Mouse (Mus musculus) MEL (cell line): Measurements from ENCODE around the gene Auts2. TPM values are rescaled to one million over a fixed set of nuclear protein-coding genes. Genes with fewer than 3 reads are reported as not detected.

ENCODE experiments used
- DNase-seq: peaks from one replicate; pipeline ENCODE4 v3.0.0; 2011; ENCODE audit warnings: low read depth, low spot score
- H3K27ac ChIP-seq: 2 replicates; pipeline ENCODE4 v1.5.1; 2012; ENCODE audit warnings: low read depth, mild to moderate bottlenecking, control low read depth, low read length, moderate library complexity; ENCODE audit not compliant: control insufficient read depth
- H3K27me3 ChIP-seq, 2 experiments: fragments of 150-350 bp in 1 of 2; sonication (generic) in 1 of 2; 2 replicates each; pipeline ENCODE4 v1.6.1; 2012; ENCODE audit warnings: low read length in 2 of 2, mild to moderate bottlenecking in 2 of 2, improper control_type of control experiment in 1 of 2, moderate library complexity in 1 of 2; ENCODE audit not compliant: insufficient read depth in 2 of 2, control insufficient read depth in 1 of 2
- H3K36me3 ChIP-seq, 2 experiments: 2 replicates each; pipeline ENCODE4 v1.6.1; 2012 to 2014; ENCODE audit warnings: low read length in 2 of 2, improper control_type of control experiment in 1 of 2, inconsistent platforms in 1 of 2, mild to moderate bottlenecking in 1 of 2; ENCODE audit not compliant: insufficient read depth in 2 of 2, control insufficient read depth in 1 of 2
- H3K4me1 ChIP-seq, 2 experiments: fragments of 150-350 bp in 1 of 2; sonication (generic) in 1 of 2; 2 replicates each; pipeline ENCODE4 v1.6.1; 2012; ENCODE audit warnings: low read length in 2 of 2, improper control_type of control experiment in 1 of 2, mild to moderate bottlenecking in 1 of 2; ENCODE audit not compliant: insufficient read depth in 2 of 2, control insufficient read depth in 1 of 2
- H3K4me3 ChIP-seq, 2 experiments: fragments of 150-350 bp in 1 of 2; sonication (generic) in 1 of 2; 2 replicates each; pipeline ENCODE4 v1.5.1; 2012; ENCODE audit warnings: low read depth in 2 of 2, low read length in 2 of 2, mild to moderate bottlenecking in 2 of 2, moderate library complexity in 2 of 2, control low read depth in 1 of 2, improper control_type of control experiment in 1 of 2; ENCODE audit not compliant: control insufficient read depth in 1 of 2, insufficient read depth in 1 of 2
- H3K79me2 ChIP-seq: 2 replicates; pipeline ENCODE4 v1.6.1; 2012; ENCODE audit warnings: mild to moderate bottlenecking, low read length, moderate library complexity; ENCODE audit not compliant: control insufficient read depth, poor library complexity, insufficient read depth
- H3K9ac ChIP-seq: 2 replicates; pipeline ENCODE4 v1.6.1; 2012; ENCODE audit warnings: low read depth, mild to moderate bottlenecking, control low read depth, low read length, moderate library complexity; ENCODE audit not compliant: control insufficient read depth, poor library complexity, severe bottlenecking
- H3K9me3 ChIP-seq: fragments of 150-350 bp; sonication (generic); replicated peaks from 2 replicates; pipeline ENCODE4 v1.6.1; 2012; ENCODE audit warnings: mild to moderate bottlenecking, low read length, improper control_type of control experiment, moderate library complexity; ENCODE audit not compliant: insufficient read depth
- CHD1 ChIP-seq: IDR thresholded peaks from 2 replicates; pipeline ENCODE4 v1.6.1; 2012; ENCODE audit warnings: low read depth, mild to moderate bottlenecking, inconsistent platforms, low read length, improper control_type of control experiment
- E2F4 ChIP-seq: IDR thresholded peaks from 2 replicates; pipeline ENCODE4 v1.6.1; 2011; ENCODE audit warnings: low read depth, low read length, improper control_type of control experiment, borderline replicate concordance
- ELF1 ChIP-seq: IDR thresholded peaks from 2 replicates; pipeline ENCODE4 v1.6.1; 2014; ENCODE audit warnings: low read depth, mild to moderate bottlenecking, inconsistent platforms, low read length, improper control_type of control experiment, moderate library complexity
- EP300 ChIP-seq, 2 experiments: IDR thresholded peaks; 2 replicates each; pipeline ENCODE4 v1.6.1; 2011; ENCODE audit warnings: improper control_type of control experiment in 2 of 2, low read length in 2 of 2, low read depth in 1 of 2, mild to moderate bottlenecking in 1 of 2
- ETS1 ChIP-seq: IDR thresholded peaks from 2 replicates; pipeline ENCODE4 v1.6.1; 2012; ENCODE audit warnings: low read depth, mild to moderate bottlenecking, inconsistent platforms, low read length, improper control_type of control experiment, moderate library complexity
- GATA1 ChIP-seq: IDR thresholded peaks from 2 replicates; pipeline ENCODE4 v1.6.1; 2011; ENCODE audit warnings: low read depth, low read length, improper control_type of control experiment
- JUND ChIP-seq: IDR thresholded peaks from 2 replicates; pipeline ENCODE4 v1.6.1; 2011; ENCODE audit warnings: low read depth, mild to moderate bottlenecking, improper control_type of control experiment, low read length
- KAT2A ChIP-seq: conservative IDR thresholded peaks from 2 replicates; pipeline ENCODE4 v1.6.1; 2012; ENCODE audit warnings: low read depth, low read length, improper control_type of control experiment, inconsistent platforms
- MEF2A ChIP-seq: IDR thresholded peaks from 2 replicates; pipeline ENCODE4 v1.6.1; 2014; ENCODE audit warnings: low read depth, mild to moderate bottlenecking, inconsistent platforms, low read length, improper control_type of control experiment; ENCODE audit not compliant: poor library complexity, insufficient replicate concordance, severe bottlenecking; ENCODE audit errors: extremely low read depth
- NELFE ChIP-seq: IDR thresholded peaks from 2 replicates; pipeline ENCODE4 v1.6.1; 2011; ENCODE audit warnings: low read depth, low read length, improper control_type of control experiment
- NRF1 ChIP-seq: IDR thresholded peaks from 2 replicates; pipeline ENCODE4 v1.6.1; 2014; ENCODE audit warnings: low read depth, mild to moderate bottlenecking, inconsistent platforms, low read length, improper control_type of control experiment, moderate library complexity; ENCODE audit not compliant: poor library complexity, insufficient read depth, severe bottlenecking
- POLR2A ChIP-seq, 2 experiments: IDR thresholded peaks; 2 replicates each; pipeline ENCODE4 v1.6.1; 2011 to 2012; ENCODE audit warnings: low read length in 2 of 2, mild to moderate bottlenecking in 2 of 2, control low read depth in 1 of 2, improper control_type of control experiment in 1 of 2, low read depth in 1 of 2, moderate library complexity in 1 of 2; ENCODE audit not compliant: control insufficient read depth in 1 of 2, insufficient read depth in 1 of 2, poor library complexity in 1 of 2
- POLR2AphosphoS2 ChIP-seq: IDR thresholded peaks from 2 replicates; pipeline ENCODE4 v1.6.1; 2011; ENCODE audit warnings: low read length, improper control_type of control experiment
- POLR2AphosphoS5 ChIP-seq: IDR thresholded peaks from 2 replicates; pipeline ENCODE4 v1.6.1; 2012; ENCODE audit warnings: low read depth, borderline replicate concordance, mild to moderate bottlenecking, inconsistent platforms, low read length, moderate library complexity, mixed read lengths
- RCOR1 ChIP-seq: IDR thresholded peaks from 2 replicates; pipeline ENCODE4 v1.6.1; 2012; ENCODE audit warnings: low read depth, mild to moderate bottlenecking, inconsistent platforms, low read length, improper control_type of control experiment
- SIN3A ChIP-seq: IDR thresholded peaks from 2 replicates; pipeline ENCODE4 v1.6.1; 2012; ENCODE audit warnings: low read length, improper control_type of control experiment, inconsistent platforms
- TAL1 ChIP-seq: IDR thresholded peaks from 2 replicates; pipeline ENCODE4 v1.6.1; 2012; ENCODE audit warnings: mild to moderate bottlenecking, inconsistent platforms, low read length, moderate library complexity, mixed read lengths
- USF1 ChIP-seq: IDR thresholded peaks from 2 replicates; pipeline ENCODE4 v1.6.1; 2014; ENCODE audit warnings: low read depth, mild to moderate bottlenecking, inconsistent platforms, low read length, improper control_type of control experiment, moderate library complexity
- ZKSCAN1 ChIP-seq: IDR thresholded peaks from 2 replicates; pipeline ENCODE4 v1.6.1; 2012; ENCODE audit warnings: low read depth, mild to moderate bottlenecking, inconsistent platforms, low read length, improper control_type of control experiment, moderate library complexity
- ZMIZ1 ChIP-seq: IDR thresholded peaks from 2 replicates; pipeline ENCODE4 v1.6.1; 2012; ENCODE audit warnings: low read depth, mild to moderate bottlenecking, inconsistent platforms, low read length, improper control_type of control experiment, moderate library complexity
- ZNF384 ChIP-seq: IDR thresholded peaks from 2 replicates; pipeline ENCODE4 v1.6.1; 2012; ENCODE audit warnings: low read depth, mild to moderate bottlenecking, inconsistent platforms, low read length, improper control_type of control experiment
- polyA plus RNA-seq, 2 experiments: library from polyadenylated mRNA; stranded (reverse) in 1 of 2; unstranded in 1 of 2; fragments of >175 nt in 1 of 2; fragments of >200 nt in 1 of 2; gene quantifications; 2 replicates each; pipeline versions ENCODE4 v1.2.1 to v1.2.4; 2012; ENCODE audit warnings: low replicate concordance in 2 of 2, low read depth in 1 of 2; ENCODE audit not compliant: insufficient read length in 2 of 2, insufficient read depth in 1 of 2, missing spikeins in 1 of 2
- total RNA-seq: library from RNA; depleted of rRNA; stranded (reverse); fragments of 300-350 nt; gene quantifications from 2 replicates; pipeline ENCODE4 v1.2.3, GENCODE M21; 2012

Gene Auts2
- total and polyA plus RNA-seq, 3 experiments: not detected

DNA sequence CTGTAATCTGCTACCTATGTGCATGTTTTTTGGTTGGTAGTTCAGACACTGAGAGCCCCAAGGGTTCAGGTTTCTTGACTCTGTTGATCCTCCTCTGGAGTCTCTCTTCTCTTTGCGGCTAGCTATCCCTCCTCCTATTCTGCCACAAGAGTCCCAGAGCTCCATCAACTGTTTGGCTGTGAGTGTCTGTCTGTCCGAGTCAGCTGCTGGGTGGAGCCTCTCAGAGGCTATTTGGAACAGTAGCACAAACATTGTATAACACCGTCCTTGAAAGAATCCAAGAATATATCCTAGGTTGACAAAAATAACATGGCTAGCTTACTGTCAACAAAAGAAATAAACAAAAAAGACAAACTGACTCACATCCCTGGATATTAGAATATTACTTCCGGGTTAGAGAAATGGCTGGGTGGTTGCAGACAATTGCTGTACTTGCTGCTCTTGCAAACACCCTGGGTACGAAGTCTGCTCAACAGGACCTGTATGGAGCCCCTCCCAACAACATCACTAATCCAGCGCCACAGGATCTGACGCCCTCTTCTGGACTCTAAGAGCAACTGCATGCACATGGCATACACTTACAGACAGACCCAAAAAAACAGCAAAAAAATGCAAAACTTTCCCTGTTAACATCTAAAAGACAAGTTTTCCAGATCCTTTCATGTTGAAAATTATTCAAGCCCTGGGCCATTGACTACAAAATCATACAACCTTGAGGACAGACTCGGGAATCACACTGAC, 428.4 kb downstream of the Auts2 start:
- no peak for TF ChIP-seq GATA1
- no peak for TF ChIP-seq POLR2AphosphoS2
- TF ChIP-seq USF1: no peak
- no peak for TF ChIP-seq RCOR1
- TF ChIP-seq TAL1: no peak
- no peak for TF ChIP-seq JUND
- no peak for TF ChIP-seq KAT2A
- no peak for TF ChIP-seq ETS1
- TF ChIP-seq ELF1: no peak
- TF ChIP-seq EP300 (IDR thresholded peaks at IDR 0.05; ENCODE audit: low read depth in 1 of 2, low read length in 2 of 2): no peak
- TF ChIP-seq NELFE: no peak
- TF ChIP-seq POLR2AphosphoS5: no peak
- TF ChIP-seq ZKSCAN1: no peak
- TF ChIP-seq ZNF384: no peak
- TF ChIP-seq SIN3A: no peak
- Histone ChIP-seq H3K36me3 (no peaks in the 10 kb centered on the region), H3K27me3 (no peaks in the 10 kb centered on the region), H3K79me2 (no peaks in the 10 kb centered on the region), H3K27ac (no peak overlapping the region), H3K4me1 (no peaks in the 10 kb centered on the region), H3K9ac (no peak overlapping the region), H3K4me3 (no peak overlapping the region), H3K9me3 (no peaks in the 10 kb centered on the region)
- DNase-seq: no peak

DNA sequence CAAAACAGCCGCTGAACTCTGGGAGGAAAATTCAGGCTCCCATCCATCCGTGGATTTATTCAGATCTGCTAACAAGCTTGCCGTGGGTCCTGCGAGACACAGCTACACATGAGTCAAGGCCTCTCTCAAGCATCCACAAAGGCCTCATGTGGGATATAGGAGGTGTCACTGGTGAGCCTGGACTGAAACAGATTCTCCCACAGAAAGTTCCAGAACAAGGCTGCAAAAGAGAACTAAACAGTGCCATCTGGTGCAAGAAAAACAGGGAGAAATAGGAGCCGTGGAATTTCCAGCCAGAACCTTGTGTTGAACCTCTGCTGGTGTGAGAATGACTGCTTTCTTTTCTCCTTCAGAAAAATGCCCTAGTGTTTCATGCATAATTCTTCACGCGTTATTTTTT, 429.7 kb downstream of the Auts2 start:
- Histone ChIP-seq H3K9me3 (no peaks in the 10 kb centered on the region), H3K36me3 (no peaks in the 10 kb centered on the region), H3K27me3 (no peaks in the 10 kb centered on the region), H3K9ac (no peak overlapping the region), H3K79me2 (no peaks in the 10 kb centered on the region), H3K27ac (no peak overlapping the region), H3K4me3 (no peak overlapping the region), H3K4me1 (no peaks in the 10 kb centered on the region)
- TF ChIP-seq ETS1: no peak
- no peak for TF ChIP-seq E2F4
- TF ChIP-seq NRF1: no peak
- no peak for TF ChIP-seq NELFE
- TF ChIP-seq CHD1: no peak
- no peak for TF ChIP-seq POLR2A (IDR thresholded peaks at IDR 0.05; ENCODE audit: control insufficient read depth in 1 of 2, insufficient read depth in 1 of 2, low read depth in 1 of 2, low read length in 2 of 2, poor library complexity in 1 of 2)
- no peak for TF ChIP-seq POLR2AphosphoS5
- no peak for TF ChIP-seq MEF2A
- TF ChIP-seq ZMIZ1: no peak
- no peak for DNase-seq
